Mouse (Mus musculus): ENCODE results near the gene Idh3b. TPM values are rescaled to one million over a fixed set of nuclear protein-coding genes. Genes with fewer than 3 reads are reported as not detected.

Idh3b gene
- polyA plus RNA-seq, 1 experiment from 2014 or later = 141 TPM

- no peak overlapping the region for H3K4me3 ChIP-seq
- H3K4me1 ChIP-seq = peaks cover 29% of the 10 kb centered on the region
- DNase-seq (ENCODE audit: low spot score) = no peak
- peaks cover 5% of the 10 kb centered on the region; the same call in 1 of the 2 replicates for H3K36me3 ChIP-seq
- H3K9me3 ChIP-seq (replicated peaks) = no peaks in the 10 kb centered on the region
- 66% methylated on average over 4 of the region's 4 CpGs for WGBS
- H3K27ac ChIP-seq (replicated peaks) = no peak overlapping the region
- H3K27me3 ChIP-seq (ENCODE audit: low read depth, poor library complexity, severe bottlenecking) = peaks cover 24% of the 10 kb centered on the region
Measured at GRCm38 (mm10) chr2:130289086-130289485, 4.7 kb upstream of the Idh3b start.

- no peaks in the 10 kb centered on the region for H3K27me3 ChIP-seq (ENCODE audit: low read depth, poor library complexity, severe bottlenecking)
- H3K4me1 ChIP-seq = peaks cover 38% of the 10 kb centered on the region
- no peak for DNase-seq (ENCODE audit: low spot score)
- WGBS = 86% methylated on average over 4 of the region's 4 CpGs
- H3K4me3 ChIP-seq = no peak overlapping the region
- no peak overlapping the region for H3K27ac ChIP-seq (replicated peaks)
- peaks cover 72% of the 10 kb centered on the region for H3K36me3 ChIP-seq
- no peaks in the 10 kb centered on the region for H3K9me3 ChIP-seq (replicated peaks)
Measured at GRCm38 (mm10) chr2:130280818-130281217, 3.5 kb downstream of the Idh3b start.

- Histone ChIP-seq H3K4me3 (no peak overlapping the region), H3K36me3 (peaks cover 74% of the 10 kb centered on the region), H3K27me3 (ENCODE audit: low read depth, poor library complexity, severe bottlenecking) (no peaks in the 10 kb centered on the region), H3K27ac (replicated peaks) (no peak overlapping the region), H3K9me3 (replicated peaks) (no peaks in the 10 kb centered on the region), H3K4me1 (peaks cover 38% of the 10 kb centered on the region)
- no peak for DNase-seq (ENCODE audit: low spot score)
- 69% methylated on average over 7 of the region's 7 CpGs for WGBS
Measured at GRCm38 (mm10) chr2:130280224-130280623, 4.1 kb downstream of the Idh3b start.

GRCm38 (mm10) chr2:130279600-130280091, 4.7 kb downstream of the Idh3b start:
- no peak overlapping the region for H3K4me3 ChIP-seq
- H3K27me3 ChIP-seq (ENCODE audit: low read depth, poor library complexity, severe bottlenecking) = no peaks in the 10 kb centered on the region
- H3K9me3 ChIP-seq (replicated peaks) = no peaks in the 10 kb centered on the region
- H3K4me1 ChIP-seq = peaks cover 36% of the 10 kb centered on the region
- no peak overlapping the region for H3K27ac ChIP-seq (replicated peaks)
- WGBS = 48% methylated on average over 8 of the region's 8 CpGs
- DNase-seq (ENCODE audit: low spot score) = peak; percentile 16
- H3K36me3 ChIP-seq = peaks cover 76% of the 10 kb centered on the region

GRCm38 (mm10) chr2:130275649-130276048, 8.7 kb downstream of the Idh3b start:
- peak overlapping the region; percentile 98; the same call in 1 of the 2 replicates for H3K27ac ChIP-seq (replicated peaks)

GRCm38 (mm10) chr2:130274862-130275261, 9.5 kb downstream of the Idh3b start:
- H3K4me1 ChIP-seq = peaks cover 36% of the 10 kb centered on the region
- peaks cover 46% of the 10 kb centered on the region for H3K36me3 ChIP-seq
- peak overlapping the region; percentile 98 for H3K27ac ChIP-seq (replicated peaks)
- peak overlapping the region; percentile 95 for H3K4me3 ChIP-seq
- WGBS = 2% methylated on average over 10 of the region's 10 CpGs
- H3K9me3 ChIP-seq (replicated peaks) = no peaks in the 10 kb centered on the region
- DNase-seq (ENCODE audit: low spot score) = no peak
- no peaks in the 10 kb centered on the region for H3K27me3 ChIP-seq (ENCODE audit: low read depth, poor library complexity, severe bottlenecking)

More at GRCm38 (mm10) chr2:130275649-130276048, 8.7 kb downstream of the Idh3b start:
- Histone ChIP-seq H3K27me3 (ENCODE audit: low read depth, poor library complexity, severe bottlenecking) (no peaks in the 10 kb centered on the region), H3K4me1 (peaks cover 36% of the 10 kb centered on the region), H3K36me3 (peaks cover 54% of the 10 kb centered on the region), H3K4me3 (peak overlapping the region; percentile 95), H3K9me3 (replicated peaks) (no peaks in the 10 kb centered on the region)
- peak; percentile 77 for DNase-seq (ENCODE audit: low spot score)
- WGBS = 44% methylated on average over 6 of the region's 6 CpGs

- peak; percentile 99 for DNase-seq (ENCODE audit: low spot score)
- WGBS = under 1% methylated on average over 68 of the region's 68 CpGs
- Histone ChIP-seq H3K4me3 (peak within 1 kb of the TSS; percentile 95), H3K27me3 (ENCODE audit: low read depth, poor library complexity, severe bottlenecking) (no peaks in the 10 kb centered on the region), H3K36me3 (peaks cover 40% of the 10 kb centered on the region), H3K27ac (replicated peaks) (peak within 1 kb of the TSS; percentile 98), H3K9me3 (replicated peaks) (no peaks in the 10 kb centered on the region), H3K4me1 (peaks cover 36% of the 10 kb centered on the region)
Measured at GRCm38 (mm10) chr2:130274149-130274861, 10.0 kb downstream of the Idh3b start, which contains the start of gene Nop56. Gene Nop56 (plus strand): TSS chr2:130274430.

- peaks cover 37% of the 10 kb centered on the region for H3K36me3 ChIP-seq
- no peaks in the 10 kb centered on the region for H3K27me3 ChIP-seq (ENCODE audit: low read depth, poor library complexity, severe bottlenecking)
- WGBS = 2% methylated on average over 14 of the region's 14 CpGs
- H3K4me1 ChIP-seq = peaks cover 36% of the 10 kb centered on the region
- peak overlapping the region; percentile 98 for H3K27ac ChIP-seq (replicated peaks)
- no peaks in the 10 kb centered on the region for H3K9me3 ChIP-seq (replicated peaks)
- peak overlapping the region; percentile 95 for H3K4me3 ChIP-seq
- no peak for DNase-seq (ENCODE audit: low spot score)
Measured at GRCm38 (mm10) chr2:130273732-130274131, 10.6 kb downstream of the Idh3b start.

- no peaks in the 10 kb centered on the region for H3K9me3 ChIP-seq (replicated peaks)
- H3K36me3 ChIP-seq = no peaks in the 10 kb centered on the region
- no peak overlapping the region for H3K4me3 ChIP-seq
- H3K27ac ChIP-seq (replicated peaks) = no peak overlapping the region
- H3K27me3 ChIP-seq (ENCODE audit: low read depth, poor library complexity, severe bottlenecking) = no peaks in the 10 kb centered on the region
- H3K4me1 ChIP-seq = peaks cover 3% of the 10 kb centered on the region
- no peak for DNase-seq (ENCODE audit: low spot score)
- WGBS = 76% methylated on average over 7 of the region's 7 CpGs
Measured at GRCm38 (mm10) chr2:130268074-130268473, 16.3 kb downstream of the Idh3b start.

- Histone ChIP-seq H3K4me3 (no peak overlapping the region), H3K27ac (replicated peaks) (no peak overlapping the region), H3K36me3 (no peaks in the 10 kb centered on the region), H3K27me3 (ENCODE audit: low read depth, poor library complexity, severe bottlenecking) (no peaks in the 10 kb centered on the region), H3K9me3 (replicated peaks) (no peaks in the 10 kb centered on the region), H3K4me1 (no peaks in the 10 kb centered on the region)
- 91% methylated on average over 1 of the region's 1 CpGs for WGBS
- no peak for DNase-seq (ENCODE audit: low spot score)
Measured at GRCm38 (mm10) chr2:130265520-130265919, 18.8 kb downstream of the Idh3b start.

- Histone ChIP-seq H3K9me3 (replicated peaks) (no peaks in the 10 kb centered on the region), H3K27me3 (ENCODE audit: low read depth, poor library complexity, severe bottlenecking) (no peaks in the 10 kb centered on the region), H3K4me1 (no peaks in the 10 kb centered on the region), H3K4me3 (no peak overlapping the region), H3K36me3 (no peaks in the 10 kb centered on the region), H3K27ac (replicated peaks) (no peak overlapping the region)
- 86% methylated on average over 2 of the region's 2 CpGs for WGBS
- DNase-seq (ENCODE audit: low spot score) = no peak
Measured at GRCm38 (mm10) chr2:130262398-130262797, 21.9 kb downstream of the Idh3b start.

- no peaks in the 10 kb centered on the region for H3K9me3 ChIP-seq (replicated peaks)
- H3K4me3 ChIP-seq = no peak overlapping the region
- WGBS = 91% methylated on average over 2 of the region's 2 CpGs
- H3K4me1 ChIP-seq = no peaks in the 10 kb centered on the region
- H3K27ac ChIP-seq (replicated peaks) = no peak overlapping the region
- H3K27me3 ChIP-seq (ENCODE audit: low read depth, poor library complexity, severe bottlenecking) = no peaks in the 10 kb centered on the region
- DNase-seq (ENCODE audit: low spot score) = no peak
- no peaks in the 10 kb centered on the region for H3K36me3 ChIP-seq
Measured at GRCm38 (mm10) chr2:130261914-130262313, 22.4 kb downstream of the Idh3b start.

- no peak for DNase-seq (ENCODE audit: low spot score)
- Histone ChIP-seq H3K27ac (replicated peaks) (no peak overlapping the region), H3K27me3 (ENCODE audit: low read depth, poor library complexity, severe bottlenecking) (no peaks in the 10 kb centered on the region), H3K4me3 (no peak overlapping the region), H3K4me1 (no peaks in the 10 kb centered on the region), H3K9me3 (replicated peaks) (no peaks in the 10 kb centered on the region), H3K36me3 (no peaks in the 10 kb centered on the region)
- whole genome bisulfite sequencing = 92% methylated on average over 4 of the region's 4 CpGs
Measured at GRCm38 (mm10) chr2:130260822-130261221, 23.5 kb downstream of the Idh3b start.
